29 mouse cellular contexts compared by ENCODE assay signal in the genomic region with DNA sequence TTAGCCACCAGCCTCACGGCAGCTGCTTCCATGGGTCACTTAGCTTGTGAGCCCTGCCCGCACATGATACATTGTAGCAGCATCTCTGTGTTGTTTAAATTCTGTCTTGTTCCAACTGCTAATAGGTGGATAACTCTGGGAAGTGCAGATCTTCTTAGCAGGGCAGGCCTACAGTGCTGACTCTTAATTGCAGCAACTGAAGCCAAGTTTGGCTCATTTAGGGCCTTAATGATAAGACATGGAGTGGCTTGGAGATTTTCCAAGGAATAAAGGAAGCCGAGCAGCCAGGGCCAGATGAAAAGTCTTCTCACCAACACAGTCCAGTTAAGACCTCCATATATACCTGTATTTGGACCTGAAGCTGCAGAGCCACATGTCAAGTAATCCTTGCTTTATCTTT. TPM values are rescaled to one million over a fixed set of nuclear protein-coding genes. Genes with fewer than 3 reads are reported as not detected.
DNase-seq lines count a peak whose midpoint lies in the region; ATAC-seq and TF ChIP-seq lines count a peak whose summit lies in the region.
"Had no signal": no experiment of that assay in that cellular context is flagged by ENCODE, and none has a peak within 500 bp of the region (broad histone marks: within the 10 kb centered on the region; RNA-seq: fewer than 3 reads in every experiment).

No protein-coding gene starts in this region.

- no peak overlapping the region for H3K4me2 ChIP-seq in forebrain, embryonic 14.5 days (ENCODE audit: low read length)
- H3K4me2 ChIP-seq in forebrain, embryonic 12.5 days: no peak overlapping the region
- H3K4me2 ChIP-seq in lung, embryonic 14.5 days: no peak overlapping the region
- H3K4me2 ChIP-seq: embryonic facial prominence, embryonic 12.5 days; embryonic facial prominence, embryonic 15.5 days; hindbrain, embryonic 14.5 days had no signal

- DNase-seq in forebrain, embryonic 14.5 days (ENCODE audit: low spot score): peak; percentile 19
- peak; percentile 59 for DNase-seq in lung, embryonic 14.5 days
- DNase-seq in lung, postnatal 10 days: no peak
- DNase-seq in MEL (ENCODE audit: low read depth, low spot score): peak; percentile 57
- no peak for DNase-seq in adrenal gland, adult 18-20 months (ENCODE audit: low spot score in 2 of 2)
- DNase-seq: adrenal gland, adult 8-10 months; adrenal gland, postnatal 25 days; cerebellum, adult 18-20 months; cerebellum, adult 9-10 months; cerebellum, postnatal 25 days; gastrocnemius, postnatal 10 days; gastrocnemius, postnatal 36 days; heart, adult 2 months; heart, postnatal 36 days; kidney, adult 11 months had no signal

- H3K4me1 ChIP-seq in forebrain, embryonic 14.5 days (ENCODE audit: control insufficient read depth, insufficient read depth, low read length): no peaks in the 10 kb centered on the region
- H3K4me1 ChIP-seq in forebrain, embryonic 12.5 days: 0 out of 2 replicates have a peak, but pooled peaks cover 4% of the 10 kb centered on the region
- H3K4me1 ChIP-seq in lung, embryonic 14.5 days (ENCODE audit: insufficient read depth): no peaks in the 10 kb centered on the region
- H3K4me1 ChIP-seq in MEL (ENCODE audit: control insufficient read depth in 1 of 2, insufficient read depth in 2 of 2, low read length in 2 of 2): peaks cover 23 to 27% of the 10 kb centered on the region in 2 experiments
- H3K4me1 ChIP-seq: embryonic facial prominence, embryonic 12.5 days; embryonic facial prominence, embryonic 15.5 days; hindbrain, embryonic 10.5 days had no signal

- H3K9me3 ChIP-seq in forebrain, embryonic 14.5 days (replicated peaks; ENCODE audit: control insufficient read depth, low read length): no peaks in the 10 kb centered on the region
- H3K9me3 ChIP-seq in forebrain, embryonic 12.5 days: no peaks in the 10 kb centered on the region
- no peaks in the 10 kb centered on the region for H3K9me3 ChIP-seq in lung, embryonic 14.5 days (ENCODE audit: low read depth, low read length)
- no peaks in the 10 kb centered on the region for H3K9me3 ChIP-seq in MEL (replicated peaks; ENCODE audit: insufficient read depth, low read length)
- H3K9me3 ChIP-seq: embryonic facial prominence, embryonic 12.5 days; embryonic facial prominence, embryonic 15.5 days; heart, embryonic 10.5 days; hindbrain, embryonic 10.5 days had no signal

- peak; percentile 42 to 59 for TF ChIP-seq EP300 in MEL (IDR thresholded peaks at IDR 0.05; ENCODE audit: low read depth in 1 of 2, low read length in 2 of 2)

- H3K79me2 ChIP-seq in MEL (ENCODE audit: control insufficient read depth, insufficient read depth, low read length, poor library complexity): no peaks in the 10 kb centered on the region

- H3K27me3 ChIP-seq in forebrain, embryonic 14.5 days (replicated peaks; ENCODE audit: control insufficient read depth, insufficient read depth, low read length): no peaks in the 10 kb centered on the region
- no peaks in the 10 kb centered on the region for H3K27me3 ChIP-seq in forebrain, embryonic 12.5 days
- no peaks in the 10 kb centered on the region for H3K27me3 ChIP-seq in lung, embryonic 14.5 days (ENCODE audit: insufficient read depth, low read length)
- H3K27me3 ChIP-seq in MEL (ENCODE audit: control insufficient read depth in 1 of 2, insufficient read depth in 2 of 2, low read length in 2 of 2): no peaks in the 10 kb centered on the region
- H3K27me3 ChIP-seq: embryonic facial prominence, embryonic 12.5 days; embryonic facial prominence, embryonic 15.5 days had no signal

- no peak for TF ChIP-seq POLR2A in MEL (IDR thresholded peaks at IDR 0.05; ENCODE audit: control insufficient read depth in 1 of 2, insufficient read depth in 1 of 2, low read depth in 1 of 2, low read length in 2 of 2, poor library complexity in 1 of 2)

- no peak overlapping the region for H3K9ac ChIP-seq in forebrain, embryonic 14.5 days (ENCODE audit: low read length)
- no peak overlapping the region for H3K9ac ChIP-seq in forebrain, embryonic 12.5 days
- no peak overlapping the region for H3K9ac ChIP-seq in lung, embryonic 14.5 days
- no peak overlapping the region for H3K9ac ChIP-seq in MEL (ENCODE audit: control insufficient read depth, low read depth, low read length, poor library complexity, severe bottlenecking)
- H3K9ac ChIP-seq: embryonic facial prominence, embryonic 12.5 days; embryonic facial prominence, embryonic 15.5 days; hindbrain, embryonic 14.5 days had no signal

- ATAC-seq in forebrain, embryonic 14.5 days: no peak
- no peak for ATAC-seq in forebrain, embryonic 12.5 days (ENCODE audit: low FRiP score)
- no peak for ATAC-seq in lung, embryonic 14.5 days (ENCODE audit: insufficient read depth)
- ATAC-seq: forebrain, embryonic 16.5 days had no signal

- no peak for TF ChIP-seq RAD21 in MEL (IDR thresholded peaks at IDR 0.05; ENCODE audit: low read depth, low read length)

- H3K4me3 ChIP-seq in forebrain, embryonic 14.5 days (ENCODE audit: low read depth, low read length): no peak overlapping the region
- H3K4me3 ChIP-seq in forebrain, embryonic 12.5 days (replicated peaks): no peak overlapping the region
- H3K4me3 ChIP-seq in lung, embryonic 14.5 days (ENCODE audit: low read depth, low read length): no peak overlapping the region
- H3K4me3 ChIP-seq in MEL (ENCODE audit: control insufficient read depth in 1 of 2, insufficient read depth in 1 of 2, low read depth in 2 of 2, low read length in 2 of 2): no peak overlapping the region
- H3K4me3 ChIP-seq: embryonic facial prominence, embryonic 12.5 days; embryonic facial prominence, embryonic 15.5 days; heart, adult 2 months; heart, embryonic 10.5 days; hindbrain, embryonic 10.5 days had no signal

- H3K27ac ChIP-seq in forebrain, embryonic 14.5 days (ENCODE audit: low read depth, low read length): no peak overlapping the region
- H3K27ac ChIP-seq in forebrain, embryonic 12.5 days: no peak overlapping the region
- no peak overlapping the region for H3K27ac ChIP-seq in lung, embryonic 14.5 days (ENCODE audit: low read depth)
- H3K27ac ChIP-seq in MEL (ENCODE audit: control insufficient read depth, low read depth, low read length): peak overlapping the region; percentile 22; the same call in 1 of the 2 replicates
- H3K27ac ChIP-seq: embryonic facial prominence, embryonic 12.5 days; embryonic facial prominence, embryonic 15.5 days; heart, adult 2 months; heart, embryonic 10.5 days; hindbrain, embryonic 10.5 days; hindbrain, embryonic 14.5 days had no signal

- TF ChIP-seq CTCF in lung, embryonic 14.5 days (IDR thresholded peaks at IDR 0.05; ENCODE audit: low read depth): no peak
- no peak for TF ChIP-seq CTCF in MEL (IDR thresholded peaks at IDR 0.05 in 2 of 3, conservative IDR thresholded peaks at IDR 0.05 in 1 of 3; ENCODE audit: control insufficient read depth in 1 of 3, insufficient read depth in 1 of 3, low read depth in 2 of 3, low read length in 3 of 3, poor library complexity in 1 of 3, severe bottlenecking in 1 of 3)

- 61% methylated on average over 3 of the region's 3 CpGs for WGBS in forebrain, embryonic 14.5 days
- WGBS in forebrain, embryonic 12.5 days: 73% methylated on average over 3 of the region's 3 CpGs
- WGBS in lung, embryonic 14.5 days: 55% methylated on average over 3 of the region's 3 CpGs

- H3K36me3 ChIP-seq in forebrain, embryonic 14.5 days (ENCODE audit: control insufficient read depth, insufficient read depth, low read length): no peaks in the 10 kb centered on the region
- H3K36me3 ChIP-seq in forebrain, embryonic 12.5 days (replicated peaks): no peaks in the 10 kb centered on the region
- H3K36me3 ChIP-seq in lung, embryonic 14.5 days (ENCODE audit: insufficient read depth): no peaks in the 10 kb centered on the region
- peaks cover 0 to 21% of the 10 kb centered on the region in 2 experiments; a peak in 2 of 4 replicates for H3K36me3 ChIP-seq in MEL (ENCODE audit: control insufficient read depth in 1 of 2, insufficient read depth in 2 of 2, low read length in 2 of 2)
- H3K36me3 ChIP-seq: embryonic facial prominence, embryonic 12.5 days; embryonic facial prominence, embryonic 15.5 days; heart, embryonic 10.5 days; hindbrain, embryonic 10.5 days had no signal

RNA-seq across cellular contexts. Expression of a gene that starts 15.7 kb away (rescaled TPM):
- not detected in 2 replicates for polyA plus RNA-seq in forebrain, embryonic 14.5 days (2014; fragmentation: Nextera tagmentation; extraction: Ambion mirVana)
- not detected in 2 replicates for polyA plus RNA-seq in forebrain, embryonic 12.5 days (2016; fragmentation: Nextera tagmentation; extraction: Ambion mirVana)
- not detected in 2 replicates for polyA plus RNA-seq in lung, embryonic 14.5 days (2014; fragmentation: Nextera tagmentation; extraction: Ambion mirVana)
- total RNA-seq in MEL (2012; rRNA removed): not detected in 2 replicates
- polyA plus RNA-seq in MEL (2012; ENCODE audit: insufficient read depth in 1 of 2, insufficient read length in 2 of 2, low read depth in 1 of 2, low replicate concordance in 2 of 2, missing spikeins in 1 of 2): not detected
- under 1 TPM; 0.23 to 0.26 TPM for total RNA-seq in adrenal gland, adult 18-20 months (2021)
- total RNA-seq: common myeloid progenitor, adult 5-6 weeks; gastrocnemius, adult 18-20 months; gastrocnemius, postnatal 10 days; gastrocnemius, postnatal 36 days; granulocyte monocyte progenitor cell, adult 5-6 weeks; heart, adult 2 months; heart, postnatal 36 days had no signal
- polyA plus RNA-seq: embryonic facial prominence, embryonic 15.5 days; forebrain, embryonic 11.5 days; forebrain, embryonic 16.5 days; heart, adult 2 months; heart, embryonic 14.5 days; heart, postnatal 0 days; hindbrain, embryonic 10.5 days; hindbrain, embryonic 14.5 days had no signal

RNA-seq across cellular contexts. Expression of a gene that starts 16.7 kb away (rescaled TPM):
- 0.11 and 0.46 TPM in 2 replicates for polyA plus RNA-seq in forebrain, embryonic 14.5 days (2014; fragmentation: Nextera tagmentation; extraction: Ambion mirVana)
- not detected in 2 replicates for polyA plus RNA-seq in forebrain, embryonic 12.5 days (2016; fragmentation: Nextera tagmentation; extraction: Ambion mirVana)
- polyA plus RNA-seq in lung, embryonic 14.5 days (2014; fragmentation: Nextera tagmentation; extraction: Ambion mirVana): 0.20 and 0.39 TPM in 2 replicates
- not detected in 2 replicates for total RNA-seq in MEL (2012; rRNA removed)
- polyA plus RNA-seq in MEL (2012; ENCODE audit: insufficient read depth in 1 of 2, insufficient read length in 2 of 2, low read depth in 1 of 2, low replicate concordance in 2 of 2, missing spikeins in 1 of 2): under 1 TPM in 1 of 2 experiments, not detected in 1; 0.04 TPM
- total RNA-seq in adrenal gland, adult 18-20 months (2021): 10 to 100 TPM in 1 of 2 experiments, 1 to 10 TPM in 1; 1.6 to 10.5 TPM
- total RNA-seq: ES-E14; heart, adult 2 months had no signal
- polyA plus RNA-seq: embryonic facial prominence, embryonic 12.5 days; embryonic facial prominence, embryonic 15.5 days; forebrain, embryonic 11.5 days; forebrain, embryonic 16.5 days; hindbrain, embryonic 10.5 days; hindbrain, embryonic 14.5 days had no signal

RNA-seq across cellular contexts. Expression of a gene that starts 21.1 kb away (rescaled TPM):
- polyA plus RNA-seq in forebrain, embryonic 14.5 days (2014; fragmentation: Nextera tagmentation; extraction: Ambion mirVana): not detected in 2 replicates
- not detected in 2 replicates for polyA plus RNA-seq in forebrain, embryonic 12.5 days (2016; fragmentation: Nextera tagmentation; extraction: Ambion mirVana)
- polyA plus RNA-seq in lung, embryonic 14.5 days (2014; fragmentation: Nextera tagmentation; extraction: Ambion mirVana): not detected in 2 replicates
- not detected in 2 replicates for total RNA-seq in MEL (2012; rRNA removed)
- polyA plus RNA-seq in MEL (2012; ENCODE audit: insufficient read depth in 1 of 2, insufficient read length in 2 of 2, low read depth in 1 of 2, low replicate concordance in 2 of 2, missing spikeins in 1 of 2): not detected
- not detected for total RNA-seq in adrenal gland, adult 18-20 months (2021)
- total RNA-seq: adrenal gland, adult 8-10 months; adrenal gland, postnatal 25 days; common myeloid progenitor, adult 5-6 weeks; gastrocnemius, adult 18-20 months; gastrocnemius, postnatal 10 days; gastrocnemius, postnatal 36 days; granulocyte monocyte progenitor cell, adult 5-6 weeks; heart, adult 2 months; heart, postnatal 36 days had no signal
- polyA plus RNA-seq: embryonic facial prominence, embryonic 12.5 days; embryonic facial prominence, embryonic 15.5 days; forebrain, embryonic 11.5 days; forebrain, embryonic 16.5 days; heart, embryonic 10.5 days; heart, embryonic 14.5 days; heart, postnatal 0 days; hindbrain, embryonic 10.5 days; hindbrain, embryonic 14.5 days had no signal

RNA-seq across cellular contexts. Expression of a gene that starts 39.8 kb away (rescaled TPM):
- polyA plus RNA-seq in forebrain, embryonic 14.5 days (2014; fragmentation: Nextera tagmentation; extraction: Ambion mirVana): not detected in 2 replicates
- not detected in 2 replicates for polyA plus RNA-seq in forebrain, embryonic 12.5 days (2016; fragmentation: Nextera tagmentation; extraction: Ambion mirVana)
- polyA plus RNA-seq in lung, embryonic 14.5 days (2014; fragmentation: Nextera tagmentation; extraction: Ambion mirVana): 0.32 TPM in 1 of 2 replicates, not detected in the other
- total RNA-seq in MEL (2012; rRNA removed): not detected in 2 replicates
- polyA plus RNA-seq in MEL (2012; ENCODE audit: insufficient read depth in 1 of 2, insufficient read length in 2 of 2, low read depth in 1 of 2, low replicate concordance in 2 of 2, missing spikeins in 1 of 2): under 1 TPM in 1 of 2 experiments, not detected in 1; 0.07 TPM
- total RNA-seq in adrenal gland, adult 18-20 months (2021): under 1 TPM; 0.70 TPM
- total RNA-seq: gastrocnemius, adult 18-20 months; gastrocnemius, postnatal 36 days; granulocyte monocyte progenitor cell, adult 5-6 weeks had no signal
- polyA plus RNA-seq: forebrain, embryonic 11.5 days; heart, embryonic 10.5 days; heart, embryonic 14.5 days; hindbrain, embryonic 10.5 days; hindbrain, embryonic 14.5 days had no signal

RNA-seq across cellular contexts. Expression of a gene that starts 52.6 kb away (rescaled TPM):
- 1.1 TPM in 1 of 2 replicates, not detected in the other for polyA plus RNA-seq in forebrain, embryonic 14.5 days (2014; fragmentation: Nextera tagmentation; extraction: Ambion mirVana)
- not detected in 2 replicates for polyA plus RNA-seq in forebrain, embryonic 12.5 days (2016; fragmentation: Nextera tagmentation; extraction: Ambion mirVana)
- polyA plus RNA-seq in lung, embryonic 14.5 days (2014; fragmentation: Nextera tagmentation; extraction: Ambion mirVana): not detected in 2 replicates
- not detected in 2 replicates for total RNA-seq in MEL (2012; rRNA removed)
- polyA plus RNA-seq in MEL (2012; ENCODE audit: insufficient read depth in 1 of 2, insufficient read length in 2 of 2, low read depth in 1 of 2, low replicate concordance in 2 of 2, missing spikeins in 1 of 2): not detected
- 1 to 10 TPM in 1 of 2 experiments, not detected in 1; 2.5 TPM for total RNA-seq in adrenal gland, adult 18-20 months (2021)
- total RNA-seq: adrenal gland, adult 8-10 months; adrenal gland, postnatal 25 days; common myeloid progenitor, adult 5-6 weeks; gastrocnemius, postnatal 36 days; granulocyte monocyte progenitor cell, adult 5-6 weeks; heart, adult 2 months; heart, postnatal 36 days had no signal
- polyA plus RNA-seq: forebrain, embryonic 11.5 days; forebrain, embryonic 16.5 days; heart, adult 2 months; heart, embryonic 10.5 days; heart, embryonic 14.5 days; hindbrain, embryonic 10.5 days; hindbrain, embryonic 14.5 days had no signal

Comparison
In these comparisons a context has a peak if more than half of its experiments do, and no peak if none do; other contexts are left out.
1. DNase-seq: peak in forebrain, embryonic 14.5 days (single experiment), lung, embryonic 14.5 days (single experiment) and MEL (single experiment); none in lung, postnatal 10 days (single experiment) and adrenal gland, adult 18-20 months (0 of 2).